Mouse (Mus musculus): Measurements from ENCODE around the gene Neurod2. TPM values are rescaled to one million over a fixed set of nuclear protein-coding genes. Genes with fewer than 3 reads are reported as not detected.
A peak's percentile ranks its signal among the peaks of the same experiment; 100 is the strongest.

Neurod2 gene
- polyA plus RNA-seq, 1 experiment = 57.4 TPM

GRCm38 (mm10) chr11:98335250-98335649 is 5.8 kb upstream of the Neurod2 start:
- no peak for DNase-seq
- Histone ChIP-seq H3K27ac (ENCODE audit: insufficient read depth, low read length) (no peak overlapping the region; the same call in 1 of the 2 replicates), H3K4me1 (ENCODE audit: control insufficient read depth, insufficient read depth, low read length) (peaks cover 41% of the 10 kb centered on the region), H3K27me3 (ENCODE audit: control insufficient read depth, insufficient read depth, low read length) (no peaks in the 10 kb centered on the region), H3K4me3 (replicated peaks; ENCODE audit: insufficient read depth, low read depth, low read length) (no peak overlapping the region)
- 49% methylated on average over 9 of the region's 9 CpGs for WGBS
- TF ChIP-seq POLR2A (IDR thresholded peaks at IDR 0.05; ENCODE audit: borderline replicate concordance, insufficient read depth, low read length) = no peak
- TF ChIP-seq CTCF (IDR thresholded peaks at IDR 0.05; ENCODE audit: borderline replicate concordance, insufficient read depth, low read depth, low read length) = no peak

DNA sequence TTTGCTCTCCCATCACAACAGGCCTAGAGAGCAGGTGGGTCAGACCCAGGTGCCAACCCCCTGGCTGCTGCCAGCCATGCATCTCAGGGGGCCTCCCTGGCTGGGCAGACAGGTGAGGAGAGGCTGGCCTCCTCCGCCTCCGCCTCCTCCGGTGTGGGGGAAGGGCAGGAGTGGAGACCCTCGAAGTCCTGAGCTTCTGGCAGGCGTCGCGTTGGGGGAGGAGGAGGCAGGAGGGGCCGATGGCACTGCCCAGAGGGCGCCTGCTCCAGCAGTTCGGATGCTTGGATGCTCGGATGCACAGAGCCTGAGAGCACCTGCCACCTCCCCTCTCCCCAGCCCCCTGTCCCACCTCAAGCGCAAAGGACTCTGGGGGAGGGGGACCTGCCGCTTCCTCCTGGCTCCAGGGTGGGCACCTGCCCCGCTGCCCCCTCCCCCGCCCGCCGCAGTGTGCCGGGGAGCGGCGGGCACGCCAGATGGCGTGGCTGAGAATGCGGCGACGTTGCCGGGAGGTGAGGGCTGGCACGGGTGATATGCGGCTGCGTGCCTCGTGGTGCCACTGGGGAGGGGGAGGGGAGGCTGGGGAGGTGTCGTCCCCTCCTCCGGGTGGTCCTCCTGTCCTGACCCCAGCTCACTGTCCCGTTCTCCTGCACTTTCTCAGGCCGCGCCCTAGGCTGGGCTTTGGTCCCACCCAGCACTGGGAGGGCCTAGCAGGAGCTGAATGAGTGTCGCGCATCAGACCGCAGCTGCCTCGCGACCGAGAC is 4.7 kb upstream of the Neurod2 start:
- peaks cover 47% of the 10 kb centered on the region for H3K4me1 ChIP-seq (ENCODE audit: control insufficient read depth, insufficient read depth, low read length)
- TF ChIP-seq POLR2A (IDR thresholded peaks at IDR 0.05; ENCODE audit: borderline replicate concordance, insufficient read depth, low read length) = 0 out of 2 replicates have a peak, but pooled peaks have one; percentile 7
- TF ChIP-seq CTCF (IDR thresholded peaks at IDR 0.05; ENCODE audit: borderline replicate concordance, insufficient read depth, low read depth, low read length) = no peak
- DNase-seq = peak; percentile 82 to 86
- H3K27me3 ChIP-seq (ENCODE audit: control insufficient read depth, insufficient read depth, low read length) = no peaks in the 10 kb centered on the region
- peak overlapping the region; percentile 63 for H3K4me3 ChIP-seq (replicated peaks; ENCODE audit: insufficient read depth, low read depth, low read length)
- 2% methylated on average over 40 of the region's 41 CpGs for WGBS
- H3K27ac ChIP-seq (ENCODE audit: insufficient read depth, low read length) = peak overlapping the region; percentile 99

- Histone ChIP-seq H3K4me3 (replicated peaks; ENCODE audit: insufficient read depth, low read depth, low read length) (no peak overlapping the region), H3K27ac (ENCODE audit: insufficient read depth, low read length) (peak overlapping the region; percentile 99), H3K4me1 (ENCODE audit: control insufficient read depth, insufficient read depth, low read length) (peaks cover 47% of the 10 kb centered on the region), H3K27me3 (ENCODE audit: control insufficient read depth, insufficient read depth, low read length) (no peaks in the 10 kb centered on the region)
- 15% methylated on average over 10 of the region's 10 CpGs for WGBS
- TF ChIP-seq CTCF (IDR thresholded peaks at IDR 0.05; ENCODE audit: borderline replicate concordance, insufficient read depth, low read depth, low read length) (no peak), POLR2A (IDR thresholded peaks at IDR 0.05; ENCODE audit: borderline replicate concordance, insufficient read depth, low read length) (peak; percentile 23; the same call in 1 of the 2 replicates)
- DNase-seq = peak; percentile 82 to 83
Observed at GRCm38 (mm10) chr11:98333263-98333696, 3.8 kb upstream of the Neurod2 start.

DNA sequence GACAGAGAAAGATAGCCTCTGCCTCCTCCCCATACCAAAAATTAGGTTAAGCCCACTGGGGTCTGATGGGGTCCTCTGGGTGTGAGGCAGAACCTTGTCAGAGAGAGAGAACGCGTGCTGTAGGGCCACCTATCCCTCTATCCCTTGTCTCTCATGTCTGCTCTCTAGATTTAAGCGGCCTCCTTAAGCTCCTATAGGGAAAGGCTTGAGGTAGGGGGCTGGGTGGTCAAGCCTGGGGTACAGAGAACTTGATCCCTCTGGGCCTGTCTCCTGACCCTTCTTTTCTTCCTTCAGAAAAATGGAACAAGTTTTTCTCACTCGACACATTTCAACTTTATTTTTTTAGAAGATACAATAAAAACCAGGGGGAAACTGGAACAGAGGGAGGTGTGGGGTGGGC is 3.4 kb upstream of the Neurod2 start:
- H3K27me3 ChIP-seq (ENCODE audit: control insufficient read depth, insufficient read depth, low read length) = no peaks in the 10 kb centered on the region
- 58% methylated on average over 4 of the region's 4 CpGs for WGBS

GRCm38 (mm10) chr11:98332186-98332585 is 2.7 kb upstream of the Neurod2 start:
- Histone ChIP-seq H3K27ac (ENCODE audit: insufficient read depth, low read length) (no peak overlapping the region), H3K27me3 (ENCODE audit: control insufficient read depth, insufficient read depth, low read length) (no peaks in the 10 kb centered on the region), H3K4me1 (ENCODE audit: control insufficient read depth, insufficient read depth, low read length) (peaks cover 47% of the 10 kb centered on the region), H3K4me3 (replicated peaks; ENCODE audit: insufficient read depth, low read depth, low read length) (no peak overlapping the region)
- DNase-seq = no peak
- no peak for TF ChIP-seq POLR2A (IDR thresholded peaks at IDR 0.05; ENCODE audit: borderline replicate concordance, insufficient read depth, low read length)
- no peak for TF ChIP-seq CTCF (IDR thresholded peaks at IDR 0.05; ENCODE audit: borderline replicate concordance, insufficient read depth, low read depth, low read length)
- 87% methylated on average over 3 of the region's 3 CpGs for WGBS

More for the DNA sequence above, 3.4 kb upstream of the Neurod2 start:
- no peak for DNase-seq
- no peak overlapping the region for H3K4me3 ChIP-seq (replicated peaks; ENCODE audit: insufficient read depth, low read depth, low read length)
- peak overlapping the region; percentile 99 for H3K27ac ChIP-seq (ENCODE audit: insufficient read depth, low read length)
- peaks cover 47% of the 10 kb centered on the region for H3K4me1 ChIP-seq (ENCODE audit: control insufficient read depth, insufficient read depth, low read length)
- TF ChIP-seq CTCF (IDR thresholded peaks at IDR 0.05; ENCODE audit: borderline replicate concordance, insufficient read depth, low read depth, low read length) (no peak), POLR2A (IDR thresholded peaks at IDR 0.05; ENCODE audit: borderline replicate concordance, insufficient read depth, low read length) (no peak)

GRCm38 (mm10) chr11:98331401-98331800 is 2.0 kb upstream of the Neurod2 start:
- no peak overlapping the region; the same call in 1 of the 2 replicates for H3K27ac ChIP-seq (ENCODE audit: insufficient read depth, low read length)
- DNase-seq = no peak
- peaks cover 47% of the 10 kb centered on the region for H3K4me1 ChIP-seq (ENCODE audit: control insufficient read depth, insufficient read depth, low read length)
- 77% methylated on average over 1 of the region's 1 CpGs for WGBS
- H3K27me3 ChIP-seq (ENCODE audit: control insufficient read depth, insufficient read depth, low read length) = no peaks in the 10 kb centered on the region
- TF ChIP-seq POLR2A (IDR thresholded peaks at IDR 0.05; ENCODE audit: borderline replicate concordance, insufficient read depth, low read length) (no peak), CTCF (IDR thresholded peaks at IDR 0.05; ENCODE audit: borderline replicate concordance, insufficient read depth, low read depth, low read length) (no peak)
- H3K4me3 ChIP-seq (replicated peaks; ENCODE audit: insufficient read depth, low read depth, low read length) = no peak overlapping the region

DNA sequence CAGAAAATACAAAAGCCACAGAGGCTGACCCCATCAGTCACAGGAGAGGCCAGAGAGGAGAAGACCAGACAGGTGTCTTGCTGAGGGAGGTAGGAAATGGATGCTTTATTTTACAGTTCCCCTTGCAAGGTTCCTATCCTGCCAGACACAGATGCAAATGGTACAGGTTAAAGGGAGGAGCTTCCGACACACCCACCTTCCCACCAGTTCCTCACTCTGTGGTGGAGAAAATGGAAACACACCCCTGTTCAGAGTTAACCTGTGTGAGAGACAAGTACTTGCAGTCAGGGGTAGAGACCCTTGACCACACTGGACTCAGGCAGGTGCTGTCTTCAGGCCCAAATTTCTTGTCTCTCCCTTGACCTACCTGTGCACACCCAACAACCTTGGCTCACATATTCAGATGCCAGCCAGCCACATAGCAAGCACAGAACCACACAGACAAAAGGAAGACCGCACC is 1.3 kb upstream of the Neurod2 start:
- WGBS = 92% methylated on average over 2 of the region's 2 CpGs
- Histone ChIP-seq H3K27me3 (ENCODE audit: control insufficient read depth, insufficient read depth, low read length) (no peaks in the 10 kb centered on the region), H3K4me3 (replicated peaks; ENCODE audit: insufficient read depth, low read depth, low read length) (no peak overlapping the region), H3K4me1 (ENCODE audit: control insufficient read depth, insufficient read depth, low read length) (peaks cover 46% of the 10 kb centered on the region), H3K27ac (ENCODE audit: insufficient read depth, low read length) (no peak overlapping the region; the same call in 1 of the 2 replicates)
- peak in 1 of 2 experiments; percentile 45 for DNase-seq
- no peak for TF ChIP-seq POLR2A (IDR thresholded peaks at IDR 0.05; ENCODE audit: borderline replicate concordance, insufficient read depth, low read length)
- no peak for TF ChIP-seq CTCF (IDR thresholded peaks at IDR 0.05; ENCODE audit: borderline replicate concordance, insufficient read depth, low read depth, low read length)

All from cerebellum, adult 2 months (tissue).